Mouse (Mus musculus) embryonic stem cell, embryonic (primary cell): ENCODE data around the gene Ppp1ca.

Source experiments
- CTCF ChIA-PET, 4 experiments: fragments of 300-600 bp in 2 of 4; fragments of 350-600 bp in 2 of 4; sonication (Branson Sonifier 250); formaldehyde crosslinking; loops; one replicate each; lab custom pipeline; 2022; ENCODE audit warnings: inconsistent platforms in 2 of 4; lab: Charles Lee
- POLR2A ChIA-PET, 4 experiments: fragments of 300-600 bp in 2 of 4; fragments of 350-600 bp in 2 of 4; sonication (Branson Sonifier 250); formaldehyde crosslinking; loops; one replicate each; lab custom pipeline; 2022; ENCODE audit warnings: antibody characterized with exemption in 4 of 4, inconsistent platforms in 1 of 4; lab: Charles Lee

Gene Ppp1ca

DNA sequence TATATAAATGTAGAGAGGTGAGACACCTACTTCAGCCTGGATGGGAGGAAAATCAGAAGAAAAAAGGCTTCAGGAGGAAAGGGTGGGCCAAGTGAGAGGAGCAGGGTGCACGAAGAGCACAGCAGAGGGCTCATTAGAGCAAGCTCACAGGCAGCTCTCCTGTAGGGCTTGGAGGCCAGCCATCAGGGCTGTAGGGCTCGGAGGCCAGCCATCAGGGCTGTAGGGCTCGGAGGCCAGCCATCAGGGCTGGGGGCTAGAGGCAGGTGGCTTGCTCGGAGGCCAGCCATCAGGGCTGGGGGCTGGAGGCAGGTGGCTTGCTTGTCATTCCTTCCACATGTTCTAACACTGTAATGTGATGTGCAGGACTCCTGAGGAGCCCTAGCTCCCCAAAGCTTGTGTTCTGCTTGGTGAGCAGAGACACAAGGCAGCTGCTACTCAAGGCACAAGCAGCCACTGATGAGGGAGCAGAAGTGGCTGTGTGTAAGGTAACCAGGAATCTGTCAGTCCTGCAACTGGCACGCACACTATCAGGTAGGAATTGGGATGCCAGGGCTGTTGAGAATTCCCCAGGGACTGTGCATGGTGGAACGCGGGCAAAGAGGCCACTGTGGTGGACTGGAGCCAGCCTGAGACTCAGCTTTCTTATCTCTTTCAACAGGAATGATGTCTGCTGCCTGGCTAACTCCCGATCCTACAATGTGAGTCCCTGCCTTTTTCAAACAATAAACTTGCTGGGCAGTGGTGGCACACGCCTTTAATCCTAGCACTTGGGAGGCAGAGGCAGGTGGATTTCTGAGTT lies 25.0 kb upstream of the Ppp1ca start:
- ChIA-PET POLR2A (interaction anchor here in 3 of 4 experiments (0.7 to 2.9 kb wide), 32 partner anchors 8 to 154 kb away, joined by 3 to 16 read pairs (median 4); partner anchors contain the start of genes Carns1 (in 2 of the 3), Ppp1ca (in 2 of the 3), Rad9a (in 2 of the 3) and Cdk2ap2 (in 1 of the 3)), CTCF (interaction anchor here in 3 of 4 experiments (0.6 to 1.7 kb wide), 4 partner anchors 25 to 146 kb away, joined by 3 to 14 read pairs (median 4); partner anchors contain the start of gene Ppp1ca (in 1 of the 3))

DNA sequence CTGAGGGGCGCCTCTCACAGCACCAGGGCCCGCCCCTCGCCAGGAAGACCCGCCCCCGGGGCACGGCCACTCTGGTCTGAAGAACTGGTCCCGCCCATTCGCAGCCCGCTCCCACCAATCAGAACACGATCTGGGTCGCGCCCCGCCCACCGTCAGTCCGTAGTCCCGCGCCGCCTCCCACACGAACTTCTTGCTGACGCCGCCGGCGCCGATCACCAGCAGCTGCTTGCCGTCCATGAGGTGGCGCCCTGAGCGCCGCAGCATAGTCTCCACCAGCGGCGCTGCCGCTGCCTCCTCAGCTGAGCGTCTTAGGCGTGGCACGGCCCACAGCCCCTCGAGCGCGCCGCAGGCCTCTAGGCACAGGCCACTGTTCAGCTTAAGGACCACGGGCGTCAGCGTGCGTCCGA lies 22.5 kb upstream of the Ppp1ca start:
- CTCF ChIA-PET = interaction anchor here (0.5 to 2.2 kb wide), 39 partner anchors 10 to 1253 kb away, joined by 3 to 12 read pairs (median 4); partner anchors contain the start of genes Aip (in 2 of the 4), Ppp1ca (in 2 of the 4), Rad9a (in 2 of the 4) and Ankrd13d (in 1 of the 4)
- POLR2A ChIA-PET = interaction anchor here (0.6 to 4.9 kb wide), 73 partner anchors 9 to 1126 kb away, joined by 3 to 47 read pairs (median 4); partner anchors contain the start of genes Ppp1ca (in 4 of the 4), Aip (in 3 of the 4), Gm49405 (in 2 of the 4) and Gstp2 (in 2 of the 4)

DNA sequence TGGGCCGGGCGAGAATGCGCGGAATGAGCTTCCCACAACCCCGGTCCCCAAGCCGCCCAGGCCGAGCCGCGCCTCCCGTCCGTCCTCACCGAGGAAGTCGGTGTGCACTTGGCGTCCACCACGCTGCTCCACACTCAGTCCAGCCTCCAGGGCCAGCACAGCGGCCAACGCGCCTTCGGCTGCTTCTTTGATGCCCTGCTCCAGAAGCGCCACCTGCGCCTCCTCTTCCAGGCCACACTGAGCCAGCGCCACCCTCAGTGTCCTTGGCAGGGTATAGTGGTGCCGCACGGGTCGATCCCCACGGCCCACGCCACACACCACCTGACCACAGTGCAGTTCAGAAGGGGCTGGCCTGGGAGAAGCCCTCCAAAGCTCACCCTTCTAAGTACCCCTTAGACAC lies 22.1 kb upstream of the Ppp1ca start:
- CTCF ChIA-PET = interaction anchor here (0.5 to 2.2 kb wide), 38 partner anchors 9 to 1252 kb away, joined by 3 to 12 read pairs (median 4); partner anchors contain the start of genes Ppp1ca (in 3 of the 4), Aip (in 2 of the 4), Rad9a (in 2 of the 4) and Cdk2ap2 (in 1 of the 4)
- POLR2A ChIA-PET = interaction anchor here (0.6 to 4.9 kb wide), 79 partner anchors 8 to 1125 kb away, joined by 3 to 47 read pairs (median 4); partner anchors contain the start of genes Ppp1ca (in 4 of the 4), Aip (in 3 of the 4), Rad9a (in 3 of the 4) and Cdk2ap2 (in 2 of the 4)

DNA sequence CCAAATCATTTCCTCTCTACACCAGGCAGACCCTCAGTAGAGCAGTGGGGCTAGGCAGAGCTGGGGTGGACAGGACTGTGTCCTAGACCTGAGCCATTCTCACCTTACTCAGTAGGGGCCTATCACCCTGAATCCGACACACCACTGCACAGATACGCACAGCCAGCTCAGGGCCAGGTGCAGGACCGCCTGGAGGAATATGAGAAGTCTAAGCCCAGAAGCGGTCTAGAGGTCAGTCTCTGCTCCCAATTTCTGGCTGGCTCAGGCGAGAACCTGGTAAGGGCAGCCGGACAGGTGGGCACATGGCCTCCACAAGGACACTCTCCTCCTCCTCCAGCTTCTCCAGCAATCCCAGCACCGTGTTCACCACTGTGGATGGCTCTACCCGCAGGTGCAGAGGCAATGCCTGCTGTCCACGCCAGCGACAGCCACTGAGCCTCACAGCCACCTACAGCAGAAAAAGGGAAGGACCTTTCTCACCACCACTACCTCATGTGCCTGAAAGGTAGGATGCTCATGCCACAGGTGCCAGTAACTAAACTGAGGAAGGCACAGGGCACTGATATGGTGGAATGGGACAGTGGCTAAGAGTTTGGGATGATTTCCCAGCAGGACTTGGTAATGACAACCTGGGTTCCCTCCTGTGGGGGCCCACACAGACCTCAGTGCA lies 21.0 kb upstream of the Ppp1ca start:
- ChIA-PET CTCF (interaction anchor here in 3 of 4 experiments (0.7 to 2.2 kb wide), 13 partner anchors 8 to 119 kb away, joined by 3 to 12 read pairs (median 5); partner anchors contain the start of genes Ppp1ca (in 3 of the 3), Rad9a (in 1 of the 3), Rps6kb2 (in 1 of the 3) and Tbc1d10c (in 1 of the 3)), POLR2A (interaction anchor here (0.6 to 4.9 kb wide), 38 partner anchors 8 to 217 kb away, joined by 3 to 47 read pairs (median 6); partner anchors contain the start of genes Aip (in 2 of the 4), Cdk2ap2 (in 2 of the 4), Gstp2 (in 2 of the 4) and Ppp1ca (in 2 of the 4))

DNA sequence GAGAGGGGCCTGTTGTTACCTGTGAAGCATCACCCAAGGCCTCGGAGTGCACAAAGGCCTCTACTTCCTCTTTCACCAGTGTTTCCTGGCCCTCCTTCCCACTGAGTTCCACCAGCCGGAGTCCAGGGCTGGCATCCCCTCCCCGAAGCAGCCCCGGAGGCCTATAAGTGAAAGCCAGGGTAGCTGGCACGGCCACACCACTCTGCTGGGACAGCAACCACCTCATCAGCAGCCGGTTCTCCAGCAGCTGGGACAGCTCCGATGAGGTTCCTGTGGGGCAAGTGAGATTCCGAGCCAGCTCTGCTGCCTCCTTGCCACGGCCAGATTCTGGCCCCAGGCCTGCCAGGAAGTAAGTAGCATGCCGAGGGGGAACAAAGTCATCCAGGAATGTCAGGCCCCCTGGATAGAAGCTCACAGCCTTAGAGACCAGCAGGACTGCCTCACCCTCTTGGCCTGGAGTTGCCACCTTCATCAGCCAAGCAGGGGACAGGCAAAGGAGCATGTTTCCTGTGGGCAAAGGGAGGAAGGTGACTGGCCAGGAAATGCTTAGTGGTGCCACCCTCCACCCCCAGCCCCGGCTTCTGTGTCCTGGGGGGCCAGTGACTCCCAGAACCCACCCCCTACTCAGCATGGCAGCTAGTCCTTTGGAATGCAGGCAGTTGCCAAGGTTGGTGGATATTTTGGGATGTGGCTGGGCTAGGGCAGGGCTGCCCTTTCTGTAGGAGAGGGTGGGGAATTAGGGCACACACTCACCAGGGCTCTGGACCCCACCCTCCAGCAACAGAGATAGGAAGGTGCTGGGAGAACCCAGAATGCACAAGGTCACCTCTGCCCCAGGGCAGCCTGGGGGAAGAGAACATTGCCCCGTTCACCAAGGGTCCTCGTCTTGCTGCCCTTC lies 20.2 kb upstream of the Ppp1ca start:
- ChIA-PET CTCF (interaction anchor here in 2 of 4 experiments (0.5 to 2.6 kb wide), 5 partner anchors 9 to 697 kb away, joined by 4 to 7 read pairs (median 4); partner anchors contain the start of gene Rps6kb2 (in 1 of the 2)), POLR2A (interaction anchor here in 3 of 4 experiments (0.6 to 4.9 kb wide), 26 partner anchors 8 to 216 kb away, joined by 3 to 47 read pairs (median 4); partner anchors contain the start of genes Ppp1ca (in 3 of the 3), Aip (in 1 of the 3), Ankrd13d (in 1 of the 3) and Cdk2ap2 (in 1 of the 3))

DNA sequence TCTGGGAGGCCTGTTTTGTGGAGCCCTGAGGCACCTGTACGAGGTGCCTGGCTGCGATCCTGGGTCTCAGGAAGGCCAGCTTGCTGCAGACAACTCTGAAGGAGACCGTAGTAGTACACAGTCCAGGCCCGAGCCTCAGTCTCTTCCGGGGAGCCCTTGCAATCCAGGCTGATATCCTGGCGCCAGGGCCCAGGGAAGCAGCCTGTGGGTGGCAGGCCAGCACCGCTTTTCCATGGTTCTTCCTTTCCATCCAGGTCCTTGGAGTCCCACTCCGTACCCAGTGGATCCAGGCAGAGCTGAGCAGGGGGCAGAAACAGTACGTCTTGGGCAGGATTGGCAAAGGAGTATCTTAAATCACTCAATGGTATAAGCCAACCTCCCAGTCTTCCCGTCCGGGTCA lies 18.9 kb upstream of the Ppp1ca start:
- ChIA-PET POLR2A (interaction anchor here in 3 of 4 experiments (0.8 to 4.9 kb wide), 16 partner anchors 9 to 160 kb away, joined by 3 to 47 read pairs (median 4); partner anchors contain the start of genes Cdk2ap2 (in 2 of the 3), Ppp1ca (in 2 of the 3), Rps6kb2 (in 2 of the 3) and Gstp2 (in 1 of the 3)), CTCF (interaction anchor here in 2 of 4 experiments (0.7 to 2.6 kb wide), 6 partner anchors 10 to 160 kb away, joined by 3 to 7 read pairs (median 4); partner anchors contain the start of genes Aip (in 1 of the 2) and Rps6kb2 (in 1 of the 2))

DNA sequence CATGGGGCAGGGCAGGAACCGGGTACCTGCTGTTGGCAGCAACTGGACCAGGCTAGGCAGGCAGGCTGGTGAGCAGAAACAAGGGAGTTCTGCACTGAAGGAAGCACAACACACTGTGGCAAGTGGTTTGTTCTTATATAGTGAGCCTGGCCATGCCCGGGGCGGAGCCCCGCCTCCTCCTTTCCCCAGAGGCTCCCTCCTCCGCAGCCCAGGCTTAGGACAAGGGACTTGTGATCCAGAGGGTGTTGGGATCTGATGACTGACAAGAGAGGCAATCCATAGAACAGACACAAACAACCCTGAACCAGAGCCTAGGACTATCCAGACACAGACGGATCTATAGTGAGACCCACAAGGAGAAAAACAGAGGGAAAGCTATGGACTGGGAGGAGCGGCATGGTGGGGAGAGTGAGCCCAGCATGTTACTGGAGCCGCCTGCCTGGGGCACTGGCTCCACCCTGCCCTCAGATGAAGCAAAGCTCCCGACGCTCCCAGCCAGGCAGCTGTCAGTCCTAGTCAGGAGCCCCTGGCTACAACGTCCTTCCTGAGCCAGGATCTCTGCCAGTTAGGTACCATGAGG lies 16.4 kb upstream of the Ppp1ca start, which contains the start of gene Carns1:
Carns1 (minus strand) TSS at position 112 of the 580 bp plus-strand sequence.
- POLR2A ChIA-PET = interaction anchor here in 3 of 4 experiments (0.6 to 4.8 kb wide), 20 partner anchors 8 to 119 kb away, joined by 3 to 35 read pairs (median 4); partner anchors contain the start of genes Ppp1ca (in 2 of the 3), Rad9a (in 2 of the 3), Rps6kb2 (in 2 of the 3) and Aip (in 1 of the 3)
- CTCF ChIA-PET = interaction anchor here in 3 of 4 experiments (0.6 to 1.7 kb wide), 8 partner anchors 10 to 163 kb away, joined by 3 to 7 read pairs (median 4); partner anchors contain the start of genes Ppp1ca (in 2 of the 3), Aip (in 1 of the 3) and Ndufv1 (in 1 of the 3)

DNA sequence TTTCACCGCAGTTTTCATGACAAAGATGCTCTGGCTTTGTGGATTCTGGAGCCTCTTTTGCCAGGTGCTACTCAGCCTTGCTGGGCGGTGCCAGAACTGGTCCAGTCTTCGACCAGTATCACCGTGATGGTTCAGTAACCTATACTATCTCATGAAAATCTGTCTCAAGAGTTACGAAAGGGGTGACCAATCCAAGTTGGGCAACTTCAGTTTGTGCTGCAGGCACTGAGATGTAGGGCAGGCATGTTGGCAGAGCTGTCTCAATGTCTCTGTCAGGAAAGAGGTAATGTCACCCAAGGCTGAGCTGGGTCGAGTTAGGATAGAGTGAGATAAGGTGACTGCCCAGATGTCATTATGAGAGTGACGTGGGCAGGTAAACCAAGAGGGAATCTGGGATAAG lies 11.5 kb upstream of the Ppp1ca start:
- POLR2A ChIA-PET = interaction anchor here in 2 of 4 experiments (0.8 to 9.3 kb wide), 9 partner anchors 10 to 59 kb away, joined by 3 to 43 read pairs (median 4); partner anchors contain the start of genes Ppp1ca (in 2 of the 2) and Rad9a (in 1 of the 2)
- CTCF ChIA-PET = interaction anchor here in 2 of 4 experiments (0.6 to 1.4 kb wide), 3 partner anchors 11 to 214 kb away, joined by 3 to 7 read pairs (median 4); no protein-coding TSS in a partner anchor

DNA sequence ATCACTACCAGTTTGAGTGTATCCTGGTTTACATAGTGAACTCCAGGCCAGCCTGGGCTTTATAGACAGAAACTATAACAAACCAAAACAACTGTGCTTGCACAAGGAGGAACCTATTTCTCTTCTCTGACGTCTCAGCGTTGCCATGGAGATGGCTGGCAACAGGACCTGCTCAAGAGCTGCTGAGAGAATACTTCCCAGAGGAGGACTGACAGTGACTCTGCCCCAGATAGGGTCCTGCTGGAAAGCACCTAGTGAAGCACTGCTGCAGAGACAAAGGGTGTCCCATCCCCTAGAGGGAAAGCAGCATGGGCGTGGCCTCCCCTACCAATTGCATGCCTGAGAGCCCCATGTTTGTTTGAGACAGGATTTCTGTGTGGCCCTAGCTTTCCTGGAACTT lies 10.0 kb upstream of the Ppp1ca start:
- CTCF ChIA-PET = interaction anchor here in 3 of 4 experiments (0.6 to 1.4 kb wide), 4 partner anchors 10 to 829 kb away, joined by 3 to 9 read pairs (median 6); partner anchors contain the start of genes AC109138.7 (in 1 of the 3), Clcf1 (in 1 of the 3) and Ppp1ca (in 1 of the 3)

DNA sequence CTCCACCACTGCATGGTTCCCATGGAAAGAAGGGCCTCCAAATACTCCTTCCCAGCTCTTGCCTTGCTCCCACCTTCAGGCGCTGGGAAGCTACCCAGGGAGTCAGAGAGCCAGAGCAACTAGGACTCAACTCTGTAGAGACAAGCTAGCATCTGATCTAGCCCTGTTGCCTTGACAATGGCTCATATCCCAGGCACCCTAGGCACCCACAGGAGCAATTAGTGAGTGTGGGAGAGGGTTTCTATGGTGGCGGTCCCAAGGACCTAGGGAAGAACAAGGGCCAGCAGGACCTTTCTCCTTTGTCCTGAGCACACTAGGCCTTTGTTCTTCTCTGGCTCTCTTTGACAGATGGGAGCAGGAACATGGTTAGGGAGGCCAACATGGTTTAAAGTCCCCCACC lies 8.2 kb upstream of the Ppp1ca start:
- ChIA-PET CTCF (interaction anchor here in 2 of 4 experiments (2.2 to 3.1 kb wide), 3 partner anchors 13 to 14 kb away, joined by 5 to 11 read pairs (median 11); no protein-coding TSS in a partner anchor), POLR2A (interaction anchor here in 3 of 4 experiments (0.7 to 9.3 kb wide), 10 partner anchors 10 to 87 kb away, joined by 3 to 47 read pairs (median 24); partner anchors contain the start of genes Aip (in 1 of the 3), Carns1 (in 1 of the 3), Cdk2ap2 (in 1 of the 3) and Rad9a (in 1 of the 3))

More for the DNA sequence above, 10.0 kb upstream of the Ppp1ca start:
- POLR2A ChIA-PET = interaction anchor here in 2 of 4 experiments (0.5 to 9.3 kb wide), 12 partner anchors 8 to 327 kb away, joined by 3 to 47 read pairs (median 6); partner anchors contain the start of genes Carns1 (in 1 of the 2), Ppp1ca (in 1 of the 2), Rad9a (in 1 of the 2) and Rps6kb2 (in 1 of the 2)

DNA sequence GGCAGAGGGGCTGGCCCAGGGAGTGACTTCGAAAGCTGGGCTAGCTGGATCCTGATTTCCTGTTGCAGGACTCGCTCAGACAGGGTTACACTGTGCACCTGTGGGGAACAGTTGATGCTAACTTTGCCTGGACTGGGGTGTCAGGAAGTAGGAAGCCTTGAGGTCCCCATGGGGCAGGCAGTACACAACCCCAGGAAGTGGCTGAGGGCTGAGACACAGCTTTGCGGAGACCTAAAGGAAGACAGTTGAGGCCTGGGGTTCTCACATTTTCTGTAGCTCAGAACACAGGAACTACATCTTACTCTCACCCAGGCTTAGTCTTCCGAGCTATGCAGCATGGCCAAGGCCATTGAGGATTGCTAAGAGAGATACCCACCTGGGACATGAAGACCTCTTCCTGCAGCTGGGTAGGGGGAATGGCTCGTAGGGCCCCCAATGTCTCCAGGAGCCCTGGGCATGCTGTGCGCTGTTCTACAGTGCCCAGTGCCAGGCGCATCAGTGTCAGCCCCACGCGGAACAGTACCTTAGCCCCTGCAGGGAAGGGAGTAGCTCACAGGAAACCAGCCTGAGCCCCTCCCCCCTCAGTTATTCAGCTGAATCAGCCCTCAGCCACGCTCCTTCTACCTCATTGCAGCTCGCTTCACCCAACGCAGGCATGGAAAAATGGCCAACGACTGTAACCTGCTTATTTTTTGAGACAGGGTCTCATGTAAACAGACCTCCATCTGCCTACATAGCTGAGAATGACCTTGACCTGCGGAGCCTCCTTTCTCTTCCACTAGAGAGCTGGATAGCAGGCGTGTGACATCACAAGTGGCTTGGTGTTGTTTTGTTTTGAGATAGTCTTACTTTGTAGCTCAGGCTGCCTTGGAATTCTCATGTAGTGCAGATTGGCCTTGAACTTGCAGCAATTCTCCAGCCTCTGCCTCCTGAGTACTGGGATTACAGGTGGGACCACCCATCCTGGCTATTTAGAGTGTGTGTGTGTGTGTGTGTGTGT lies 6.6 kb upstream of the Ppp1ca start:
- ChIA-PET POLR2A (interaction anchor here (0.6 to 9.3 kb wide), 62 partner anchors 8 to 343 kb away, joined by 3 to 47 read pairs (median 4); partner anchors contain the start of genes Aip (in 2 of the 4), Carns1 (in 2 of the 4), Cdk2ap2 (in 2 of the 4) and Gstp2 (in 2 of the 4)), CTCF (interaction anchor here in 3 of 4 experiments (0.7 to 3.1 kb wide), 14 partner anchors 9 to 166 kb away, joined by 3 to 11 read pairs (median 4); partner anchors contain the start of gene Carns1 (in 2 of the 3))

DNA sequence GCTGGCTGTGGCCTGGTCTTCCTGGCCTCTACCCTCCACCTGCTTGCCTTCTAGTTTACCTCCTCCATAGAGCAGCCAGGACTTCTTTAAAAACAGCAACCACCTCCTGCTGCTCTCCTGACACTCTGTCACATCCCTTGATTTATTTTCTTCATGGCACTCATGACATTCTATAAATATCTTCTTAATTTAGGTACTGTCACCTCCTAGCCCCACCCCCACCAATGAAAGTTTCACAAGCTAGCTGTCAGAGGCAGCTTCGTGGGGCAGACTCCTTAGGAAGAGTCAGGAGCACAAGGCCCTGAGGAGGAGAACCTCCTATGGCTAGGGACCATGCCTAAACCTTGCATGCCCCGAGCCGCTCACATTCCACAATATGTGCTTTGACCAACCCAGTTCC lies 4.6 kb upstream of the Ppp1ca start:
- CTCF ChIA-PET = interaction anchor here in 2 of 4 experiments (0.6 to 0.7 kb wide), 2 partner anchors 14 kb away, joined by 3 read pairs; partner anchors contain the start of gene Rad9a (in 1 of the 2)
- POLR2A ChIA-PET = interaction anchor here in 2 of 4 experiments (0.6 to 9.3 kb wide), 12 partner anchors 10 to 284 kb away, joined by 3 to 43 read pairs (median 6); partner anchors contain the start of genes Rad9a (in 2 of the 2), Carns1 (in 1 of the 2) and Rps6kb2 (in 1 of the 2)

DNA sequence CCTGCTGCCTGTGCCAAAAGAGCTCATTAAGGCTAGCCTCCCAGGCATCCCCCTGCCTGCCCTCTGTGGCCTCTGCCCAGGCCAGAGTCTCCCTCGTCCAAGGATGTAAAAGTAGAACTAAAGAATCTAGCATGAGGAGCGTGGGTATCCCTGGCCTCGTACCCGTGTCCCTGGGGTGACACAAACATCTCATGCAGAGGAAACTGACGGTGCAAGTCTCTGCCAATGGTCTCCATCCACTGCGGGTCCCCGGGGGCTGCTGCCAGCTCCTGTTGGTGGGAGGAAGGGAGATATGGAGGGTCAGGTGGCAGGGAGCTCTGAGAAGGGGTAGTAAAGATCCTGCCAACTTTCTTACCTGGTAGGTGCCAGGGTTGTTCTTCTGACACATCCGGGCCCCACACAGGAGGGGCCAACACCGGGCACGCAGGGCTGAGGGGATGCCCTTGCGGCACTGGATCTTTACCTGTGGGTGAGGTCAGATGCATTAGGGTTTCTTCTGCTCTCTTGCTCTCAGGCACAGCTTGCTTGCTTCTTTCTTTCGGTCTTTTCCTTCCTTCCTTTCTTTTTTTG lies 2.7 kb upstream of the Ppp1ca start:
- POLR2A ChIA-PET = interaction anchor here in 3 of 4 experiments (0.9 to 9.3 kb wide), 9 partner anchors 10 to 177 kb away, joined by 3 to 47 read pairs (median 5); partner anchors contain the start of genes Rad9a (in 2 of the 3), Cdk2ap2 (in 1 of the 3), Gstp2 (in 1 of the 3) and Ndufv1 (in 1 of the 3)
- CTCF ChIA-PET = no interaction called here
